Mouse (Mus musculus) brown adipose tissue, adult 24 weeks (tissue): ENCODE results near the gene Zfr2. TPM values are rescaled to one million over a fixed set of nuclear protein-coding genes. Genes with fewer than 3 reads are reported as not detected.
"Not testable (repeated sequence)": the region's sequence is repeated elsewhere in the genome, so short reads cannot be mapped to it uniquely, and the experiment has no call there.

Experiments used
- H3K27ac ChIP-seq: fragments of 200-500 bp; replicated peaks from 2 replicates; pipeline ENCODE4 v1.5.1; 2012; ENCODE audit warnings: low read depth, mild to moderate bottlenecking, low read length
- H3K4me1 ChIP-seq: fragments of 200-500 bp; 2 replicates; pipeline ENCODE4 v1.6.1; 2012; ENCODE audit warnings: low read length, mixed read lengths; ENCODE audit not compliant: control insufficient read depth, insufficient read depth, insufficient read length
- H3K4me3 ChIP-seq: fragments of 200-500 bp; 2 replicates; pipeline ENCODE4 v1.5.1; 2012; ENCODE audit warnings: low read depth, mild to moderate bottlenecking, low read length, moderate library complexity; ENCODE audit not compliant: insufficient read depth
- polyA plus RNA-seq: library from polyadenylated mRNA; stranded (reverse); fragments of >200 nt; gene quantifications from 2 replicates; pipeline ENCODE4 v1.2.4, GENCODE M21; 2012; ENCODE audit not compliant: missing spikeins, insufficient read depth, insufficient read length

Zfr2 gene
- polyA plus RNA-seq, 1 experiment = 0.32 TPM

DNA sequence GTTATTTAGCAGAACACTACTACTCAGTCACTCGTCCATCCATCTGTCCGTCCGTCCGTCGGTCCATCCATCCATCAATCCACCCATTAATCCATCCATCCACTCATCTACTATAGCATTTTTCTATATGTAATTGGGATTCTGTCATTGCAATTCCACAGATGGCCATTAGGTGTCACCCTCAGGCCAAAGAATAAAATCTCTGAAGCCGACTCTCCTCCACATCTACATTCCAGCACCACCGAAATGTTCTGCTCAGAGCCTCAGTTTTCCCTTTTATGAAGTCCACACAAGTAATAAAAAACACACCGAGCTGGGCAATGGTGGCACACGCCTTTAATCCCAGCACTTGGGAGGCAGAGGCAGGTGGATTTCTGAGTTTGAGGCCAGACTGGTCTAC is 34.7 kb upstream of the Zfr2 start:
- no peak overlapping the region for H3K27ac ChIP-seq
- no peak overlapping the region for H3K4me3 ChIP-seq
- H3K4me1 ChIP-seq = peaks cover under 1% of the 10 kb centered on the region

DNA sequence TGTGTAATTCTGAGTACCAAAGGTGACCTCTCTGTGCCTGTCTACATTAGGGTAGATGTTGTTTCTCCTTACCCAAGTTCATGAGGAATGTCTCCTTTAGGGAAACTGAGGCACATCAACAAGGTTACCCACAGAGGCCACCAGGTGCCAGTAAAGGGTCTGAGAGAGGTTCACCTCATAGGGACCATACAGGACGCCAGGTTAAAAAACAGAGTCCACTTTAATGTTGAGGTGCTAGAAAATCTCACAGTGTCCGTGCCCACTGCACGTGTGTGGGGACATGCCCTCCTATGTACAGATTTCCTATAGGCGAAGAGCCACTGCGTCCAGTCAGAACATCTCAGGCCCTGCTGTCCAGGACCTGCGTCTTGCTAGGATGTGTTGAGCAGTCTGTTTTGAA is 34.0 kb upstream of the Zfr2 start:
- Histone ChIP-seq H3K4me1 (no peaks in the 10 kb centered on the region; the same call in 1 of the 2 replicates), H3K27ac (no peak overlapping the region), H3K4me3 (no peak overlapping the region)

DNA sequence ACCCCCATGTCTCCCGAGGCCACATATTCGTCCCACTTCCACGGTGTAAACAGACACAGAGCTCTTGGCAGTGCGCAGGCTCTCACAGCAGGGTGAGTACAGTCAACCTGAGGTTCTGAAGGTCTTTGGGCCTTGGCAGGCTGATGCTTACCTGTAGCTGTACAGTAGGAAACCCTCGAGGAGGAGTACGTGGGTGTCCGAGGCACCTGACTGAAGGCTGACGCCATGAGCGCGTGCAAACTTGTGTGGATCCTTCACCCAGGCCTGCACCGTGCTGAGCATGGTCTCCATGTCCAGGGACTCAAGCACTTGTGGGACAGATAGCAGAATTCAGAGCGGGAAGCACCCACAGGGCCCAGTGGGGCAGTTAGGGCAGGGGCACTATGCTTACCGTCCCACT is 32.8 kb upstream of the Zfr2 start:
- H3K4me3 ChIP-seq = no peak overlapping the region
- H3K4me1 ChIP-seq = no peaks in the 10 kb centered on the region
- no peak overlapping the region for H3K27ac ChIP-seq

DNA sequence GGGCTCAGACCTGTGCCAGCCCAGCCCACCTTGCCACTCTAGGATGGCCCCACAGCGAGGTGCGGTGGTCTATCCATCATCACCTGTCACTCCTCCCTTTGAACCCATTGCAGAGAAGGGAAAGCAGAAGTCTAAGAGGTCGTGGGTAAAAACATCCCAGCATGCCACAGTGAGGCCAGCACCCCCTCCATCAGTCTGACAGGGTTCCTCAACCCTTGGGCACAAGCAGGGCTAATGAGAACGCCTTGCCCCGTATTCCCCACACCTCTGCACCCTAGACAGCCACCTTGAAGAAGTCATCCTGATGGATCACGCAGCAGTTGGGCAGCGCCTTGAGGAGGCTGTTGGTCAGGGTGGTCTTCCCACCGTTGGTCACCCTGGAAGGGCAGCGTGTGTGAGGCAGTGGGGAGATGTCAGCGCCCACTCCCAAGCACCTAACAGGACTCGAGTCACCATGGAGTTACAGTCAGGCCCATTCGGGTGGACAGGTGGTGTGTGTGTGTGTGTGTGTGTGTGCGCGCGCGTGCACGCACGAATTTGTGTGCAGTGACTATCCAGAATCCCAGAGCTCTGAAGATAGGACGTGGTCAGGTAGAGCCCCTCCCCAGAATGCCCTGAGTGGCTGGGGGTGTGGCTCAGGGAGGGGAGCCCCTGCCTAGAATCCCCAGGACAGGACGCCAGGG is 32.2 kb upstream of the Zfr2 start:
- H3K4me1 ChIP-seq = no peaks in the 10 kb centered on the region
- H3K4me3 ChIP-seq = no peak overlapping the region
- no peak overlapping the region for H3K27ac ChIP-seq

DNA sequence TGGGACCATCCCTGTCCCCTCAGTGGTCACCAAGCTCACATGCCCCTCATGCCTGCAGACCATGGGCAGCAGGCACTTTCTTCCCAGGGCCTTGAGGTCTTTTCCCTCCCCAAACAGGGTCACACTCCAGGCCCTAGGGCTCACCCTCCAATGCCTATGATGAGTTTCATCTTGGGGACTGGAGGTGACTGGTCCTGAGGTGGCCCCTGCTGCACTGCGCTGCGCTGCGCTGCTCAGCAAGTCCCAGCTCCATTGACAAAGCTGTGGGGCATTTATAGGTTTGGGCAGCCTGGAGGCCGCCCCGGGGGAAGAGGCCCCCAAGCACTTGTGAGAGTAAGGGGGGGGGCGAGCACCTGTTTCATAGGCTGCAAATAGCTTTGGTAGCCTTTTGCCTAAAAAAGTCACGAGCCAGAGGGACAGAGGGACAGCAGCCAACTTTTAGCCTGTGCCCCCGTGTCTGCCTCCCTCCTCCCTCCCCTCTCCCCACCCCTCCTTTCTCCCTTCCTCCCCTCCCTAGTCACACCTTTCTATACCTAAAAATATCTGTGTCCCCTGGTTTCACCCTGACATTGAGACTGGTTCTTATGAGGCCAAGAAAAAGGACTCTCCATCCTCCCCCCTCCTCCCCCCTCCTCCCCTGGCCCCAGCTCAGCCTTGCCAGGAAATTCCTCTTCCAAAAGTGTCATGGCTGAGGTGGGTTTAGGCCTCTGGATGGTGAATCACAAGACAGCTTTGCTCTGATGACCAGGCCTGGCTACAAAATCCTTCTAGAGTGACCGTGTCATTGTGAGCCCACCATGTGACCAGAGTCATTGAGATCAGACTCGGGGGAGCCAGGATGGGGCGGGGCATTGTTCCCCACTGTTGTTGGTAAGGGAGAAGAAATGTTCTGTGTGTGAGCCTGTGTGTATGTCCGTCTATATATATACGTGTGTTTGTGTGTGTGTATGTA is 30.9 kb upstream of the Zfr2 start, which contains the start of gene Nmrk2:
Gene Nmrk2, minus strand, starts transcription at position 245 of the 952 bp plus-strand sequence.
- no peaks in the 10 kb centered on the region for H3K4me1 ChIP-seq
- no peak within 1 kb of the TSS for H3K27ac ChIP-seq
- no peak within 1 kb of the TSS for H3K4me3 ChIP-seq

DNA sequence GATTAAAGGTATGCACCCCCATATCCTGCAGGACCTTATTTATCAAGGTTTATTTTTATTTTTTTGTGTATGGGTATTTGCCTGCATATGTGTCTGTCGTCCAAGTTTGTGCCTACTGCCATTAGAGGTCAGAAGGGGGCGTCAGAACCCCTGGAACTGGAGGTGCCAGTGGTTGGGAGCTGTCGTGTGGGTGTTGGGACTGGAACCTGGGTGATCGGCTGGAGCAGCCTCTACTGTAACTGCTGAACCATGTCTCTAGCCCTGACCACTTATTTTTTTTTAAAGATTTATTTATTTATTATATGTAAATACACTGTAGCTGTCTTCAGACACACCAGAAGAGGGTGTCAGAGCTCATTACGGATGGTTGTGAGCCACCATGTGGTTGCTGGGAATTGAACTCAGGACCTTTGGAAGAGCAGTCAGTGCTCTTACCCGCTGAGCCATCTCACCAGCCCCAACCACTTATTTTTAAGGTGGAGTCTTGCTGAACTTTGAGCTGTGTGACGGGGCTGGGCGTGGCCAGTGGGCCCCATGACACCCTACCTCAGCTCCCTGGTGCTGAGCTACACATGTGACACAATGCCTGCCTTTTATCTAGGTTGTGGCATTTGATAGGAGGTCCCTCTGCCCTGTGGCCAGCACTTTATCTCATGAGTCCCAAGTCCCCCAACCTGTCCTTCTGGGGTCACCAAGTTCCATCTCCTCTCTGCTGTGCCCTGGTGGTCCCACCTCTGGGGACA is 29.8 kb upstream of the Zfr2 start:
- no peaks in the 10 kb centered on the region for H3K4me1 ChIP-seq
- no peak overlapping the region for H3K4me3 ChIP-seq
- H3K27ac ChIP-seq = no peak overlapping the region

DNA sequence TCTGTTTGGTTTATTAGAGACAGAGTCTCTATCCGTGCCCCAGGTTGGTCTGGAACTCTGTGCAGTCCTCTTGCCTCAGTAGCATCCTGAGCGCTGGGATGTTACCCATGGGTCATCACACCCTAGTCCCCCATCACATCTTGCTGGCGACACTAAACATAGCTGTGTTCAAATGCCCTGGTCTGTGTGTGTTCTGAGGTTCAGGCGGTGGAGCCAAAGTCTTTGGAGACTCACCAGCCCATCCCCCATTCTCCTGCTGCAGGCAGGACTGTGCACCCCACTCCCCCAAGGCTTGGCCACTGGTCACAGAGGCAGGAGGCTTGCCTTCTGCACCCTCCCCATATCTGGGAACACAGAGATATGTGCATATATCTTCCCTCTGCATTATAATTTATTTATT is 28.8 kb upstream of the Zfr2 start:
- Histone ChIP-seq H3K4me1 (no peaks in the 10 kb centered on the region), H3K27ac (no peak overlapping the region), H3K4me3 (no peak overlapping the region)

DNA sequence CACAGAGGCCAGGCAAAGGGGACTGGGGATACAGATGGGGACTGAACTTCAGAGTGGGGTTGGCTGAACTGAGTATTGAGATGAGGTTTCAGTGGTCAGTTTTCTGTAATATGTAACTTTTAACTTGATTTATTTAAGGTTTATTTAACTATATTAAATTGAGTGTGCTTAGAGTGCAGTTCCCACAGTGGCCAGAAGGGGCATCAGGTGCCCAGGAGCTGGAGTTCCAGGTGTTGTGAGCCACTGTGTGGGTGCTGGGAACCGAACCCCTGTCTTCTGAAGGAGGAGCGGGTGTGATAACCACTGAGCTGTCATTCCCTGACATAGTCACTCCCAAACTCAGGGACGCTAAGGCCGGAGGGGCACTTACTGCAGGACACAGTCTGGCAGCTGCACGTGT is 22.8 kb upstream of the Zfr2 start:
- Histone ChIP-seq H3K4me1 (no peaks in the 10 kb centered on the region), H3K4me3 (no peak overlapping the region), H3K27ac (no peak overlapping the region)

DNA sequence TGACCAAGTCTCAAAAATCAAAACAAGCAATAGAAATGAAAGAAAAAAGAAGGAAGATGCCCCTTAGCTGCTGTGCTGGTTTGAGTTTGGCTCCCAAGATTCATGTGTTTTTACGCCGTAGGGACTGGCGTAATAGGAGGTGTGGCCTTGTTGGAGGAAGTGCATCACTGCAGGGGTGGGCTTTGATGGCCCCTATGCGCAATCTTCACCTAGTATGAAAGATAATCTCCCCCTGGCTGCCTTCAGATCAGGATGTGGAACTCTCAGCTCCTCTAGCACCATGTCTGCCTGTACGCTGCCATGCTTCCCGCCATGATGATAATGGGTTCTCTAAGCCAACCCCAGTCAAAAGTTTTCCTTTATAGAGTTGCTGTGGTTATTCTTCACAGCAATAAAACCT is 16.7 kb upstream of the Zfr2 start:
- H3K4me3 ChIP-seq = no peak overlapping the region
- H3K27ac ChIP-seq = no peak overlapping the region
- no peaks in the 10 kb centered on the region for H3K4me1 ChIP-seq

DNA sequence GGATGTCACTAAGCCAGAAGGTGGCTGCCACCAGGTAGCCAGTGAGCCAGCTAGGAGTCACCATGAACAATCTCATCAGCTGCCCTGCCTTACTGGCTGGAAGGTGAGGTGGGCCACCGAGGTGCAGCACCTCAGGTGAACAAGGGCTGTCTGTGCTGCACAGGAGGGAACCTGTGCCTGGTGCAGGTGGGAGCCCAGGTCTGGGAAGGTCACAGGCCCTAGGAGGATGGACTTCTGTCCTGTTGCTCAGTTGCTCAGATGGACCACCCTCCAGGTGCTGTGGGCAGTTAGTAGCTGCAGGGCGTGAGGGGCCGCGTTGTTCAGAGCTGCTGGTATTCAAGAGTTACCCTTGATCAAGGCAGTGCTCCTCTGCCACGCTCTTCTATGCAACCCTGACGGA is 16.1 kb upstream of the Zfr2 start:
- no peak overlapping the region for H3K4me3 ChIP-seq
- H3K27ac ChIP-seq = no peak overlapping the region
- H3K4me1 ChIP-seq = no peaks in the 10 kb centered on the region

DNA sequence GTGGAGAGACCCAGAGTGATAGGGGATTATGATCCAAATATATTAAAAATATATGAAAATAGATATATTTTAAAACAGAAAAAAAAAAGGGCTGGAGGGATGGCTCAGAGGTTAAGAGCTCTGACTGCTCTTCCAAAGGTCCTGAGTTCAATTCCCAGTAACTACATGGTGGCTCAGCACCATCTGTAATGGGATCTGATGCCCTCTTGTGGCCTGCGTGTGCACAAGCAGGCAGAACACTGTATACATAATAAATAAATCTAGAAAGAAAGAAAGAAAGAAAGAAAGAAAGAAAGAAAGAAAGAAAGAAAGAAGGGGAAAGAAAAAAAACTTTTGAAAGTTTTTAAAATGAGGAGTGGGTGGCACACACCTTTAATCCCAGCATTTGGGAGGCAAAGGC is 15.7 kb upstream of the Zfr2 start:
- H3K4me1 ChIP-seq, H3K27ac ChIP-seq, H3K4me3 ChIP-seq: not testable (repeated sequence)

DNA sequence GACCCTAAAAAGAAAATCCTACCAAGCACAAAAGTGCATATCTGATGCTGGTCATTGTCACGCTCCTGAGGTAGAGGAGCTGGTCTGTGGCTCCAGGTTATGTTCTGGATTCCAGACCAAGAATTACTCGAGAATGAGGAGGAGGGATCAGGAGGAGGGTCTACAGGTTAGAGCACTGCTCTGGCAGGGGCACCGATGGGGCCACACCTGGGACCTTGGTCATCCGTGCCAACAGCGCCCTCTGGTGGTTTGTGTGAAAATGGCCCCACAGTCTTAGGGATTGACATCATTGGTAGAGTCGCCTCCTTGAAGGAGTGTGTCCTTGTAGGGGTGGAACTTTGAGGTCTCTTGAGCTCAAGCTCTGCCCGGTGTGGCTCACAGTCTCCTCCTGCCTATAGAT is 15.0 kb upstream of the Zfr2 start:
- H3K4me3 ChIP-seq = no peak overlapping the region
- H3K27ac ChIP-seq = no peak overlapping the region
- H3K4me1 ChIP-seq = no peaks in the 10 kb centered on the region

DNA sequence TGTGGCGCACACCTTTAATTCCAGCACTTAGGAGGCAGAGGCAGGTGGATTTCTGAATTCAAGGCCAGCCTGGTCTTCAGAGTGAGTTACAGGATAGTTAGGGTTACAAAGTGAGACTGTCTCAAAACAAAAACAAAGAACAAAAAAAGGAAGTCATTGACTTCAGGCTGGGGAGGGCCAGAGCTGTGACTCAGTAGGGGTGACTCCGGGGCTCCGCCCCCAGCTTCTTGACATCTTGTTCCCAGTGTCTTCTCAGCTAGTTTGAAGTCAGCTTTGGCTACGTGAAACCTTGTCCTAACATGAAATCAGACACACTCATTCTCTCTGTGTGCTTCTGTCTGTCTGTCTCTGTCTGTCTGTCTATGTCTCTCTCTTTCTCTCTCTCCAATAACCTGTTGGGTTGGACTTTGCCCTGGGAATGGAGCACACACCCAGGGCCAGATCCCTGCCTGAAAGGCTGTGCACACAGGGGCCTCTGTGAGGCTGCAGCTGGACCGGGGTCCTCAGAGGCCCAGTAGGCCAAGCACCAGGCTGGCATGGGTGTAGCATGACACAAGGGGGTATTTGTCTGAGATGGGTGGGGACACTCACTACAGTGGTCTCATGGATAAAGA is 11.4 kb upstream of the Zfr2 start:
- Histone ChIP-seq H3K27ac (no peak overlapping the region), H3K4me3 (no peak overlapping the region), H3K4me1 (no peaks in the 10 kb centered on the region)

DNA sequence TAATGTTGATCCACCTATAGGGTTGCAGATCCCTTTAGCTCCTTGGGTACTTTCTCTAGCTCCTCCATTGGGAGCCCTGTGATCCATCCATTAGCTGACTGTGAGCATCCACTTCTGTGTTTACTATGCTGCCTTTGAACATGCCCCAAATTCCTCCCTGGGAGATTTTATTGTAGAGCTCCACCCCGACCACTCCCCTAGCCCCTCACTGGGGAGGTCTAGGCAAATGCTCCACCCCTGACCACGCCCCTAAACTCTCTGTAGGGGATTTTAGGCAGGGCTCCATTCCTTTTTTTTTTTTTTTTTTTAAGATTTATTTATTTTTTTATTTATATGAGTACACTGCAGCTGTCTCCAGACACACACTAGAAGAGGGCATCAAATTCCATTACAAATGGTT is 9.2 kb upstream of the Zfr2 start:
- not testable (repeated sequence) for H3K4me1 ChIP-seq, H3K4me3 ChIP-seq, H3K27ac ChIP-seq
